Mouse (Mus musculus): ENCODE results near the gene Gpx8. TPM values are rescaled to one million over a fixed set of nuclear protein-coding genes. Genes with fewer than 3 reads are reported as not detected.

Gene Gpx8
- total and polyA plus RNA-seq, 2 experiments = 0.22 to 2.8 TPM

DNA sequence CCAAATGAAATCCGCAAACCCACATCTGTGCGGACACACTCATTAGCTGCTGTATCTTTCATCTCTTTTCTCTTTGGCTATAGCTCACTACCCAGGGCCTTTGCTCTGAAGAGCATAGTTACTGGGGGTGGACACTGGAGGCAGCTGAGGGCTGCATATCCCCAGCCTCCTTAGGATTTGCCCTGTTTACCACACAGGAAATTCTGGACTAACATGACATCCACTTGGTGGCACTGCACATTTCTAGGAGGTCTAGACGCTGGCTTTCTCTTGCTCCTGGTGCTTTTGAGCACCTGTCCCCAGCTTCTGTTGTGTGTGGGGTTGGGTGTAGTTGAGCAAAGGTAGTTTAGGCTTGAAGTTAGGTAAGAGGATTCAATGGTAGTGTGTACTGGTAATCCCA, 1.4 kb upstream of the Gpx8 start:
- Histone ChIP-seq H3K4me3 (ENCODE audit: insufficient read depth, low read depth, low read length) (no peak overlapping the region), H3K79me2 (ENCODE audit: control insufficient read depth, insufficient read depth, low read length) (no peaks in the 10 kb centered on the region), H3K9ac (ENCODE audit: low read depth, low read length) (no peak overlapping the region), H3K27ac (replicated peaks; ENCODE audit: insufficient read depth, low read depth, low read length) (no peak overlapping the region), H3K27me3 (ENCODE audit: control insufficient read depth, insufficient read depth, low read length) (no peaks in the 10 kb centered on the region), H3K4me1 (ENCODE audit: control insufficient read depth, insufficient read depth, low read length) (no peaks in the 10 kb centered on the region), H3K36me3 (ENCODE audit: control insufficient read depth, insufficient read depth, low read length) (no peaks in the 10 kb centered on the region)
- 76% methylated on average over 3 of the region's 3 CpGs for WGBS
- DNase-seq (ENCODE audit: extremely low read depth, low read depth, low spot score) = no peak
- no peak for TF ChIP-seq POLR2A (IDR thresholded peaks at IDR 0.05; ENCODE audit: extremely low read depth, insufficient read depth, low read length)
- TF ChIP-seq CTCF (IDR thresholded peaks at IDR 0.05; ENCODE audit: low read depth, low read length) = no peak

DNA sequence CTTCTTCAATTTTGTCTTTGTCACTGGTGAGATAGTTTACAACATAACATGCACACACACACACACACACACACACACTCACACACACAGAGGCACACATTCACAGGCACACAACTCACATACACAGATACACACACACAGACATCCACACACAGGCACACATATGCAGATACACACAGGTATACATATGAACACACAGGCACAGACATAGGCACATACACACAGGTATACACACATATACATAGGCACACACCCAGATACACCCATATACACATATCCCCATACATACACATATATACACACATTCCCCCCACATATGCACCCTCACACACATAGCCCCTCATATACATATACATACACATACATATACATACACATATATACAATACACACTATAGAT, 808 bp upstream of the Gpx8 start:
- Histone ChIP-seq H3K4me3 (ENCODE audit: insufficient read depth, low read depth, low read length) (no peak overlapping the region), H3K4me1 (ENCODE audit: control insufficient read depth, insufficient read depth, low read length) (no peaks in the 10 kb centered on the region), H3K27ac (replicated peaks; ENCODE audit: insufficient read depth, low read depth, low read length) (no peak overlapping the region), H3K36me3 (ENCODE audit: control insufficient read depth, insufficient read depth, low read length) (no peaks in the 10 kb centered on the region), H3K79me2 (ENCODE audit: control insufficient read depth, insufficient read depth, low read length) (no peaks in the 10 kb centered on the region), H3K27me3 (ENCODE audit: control insufficient read depth, insufficient read depth, low read length) (no peaks in the 10 kb centered on the region), H3K9ac (ENCODE audit: low read depth, low read length) (no peak overlapping the region)
- TF ChIP-seq POLR2A (IDR thresholded peaks at IDR 0.05; ENCODE audit: extremely low read depth, insufficient read depth, low read length) (no peak), CTCF (IDR thresholded peaks at IDR 0.05; ENCODE audit: low read depth, low read length) (no peak)
- DNase-seq (ENCODE audit: extremely low read depth, low read depth, low spot score) = no peak

DNA sequence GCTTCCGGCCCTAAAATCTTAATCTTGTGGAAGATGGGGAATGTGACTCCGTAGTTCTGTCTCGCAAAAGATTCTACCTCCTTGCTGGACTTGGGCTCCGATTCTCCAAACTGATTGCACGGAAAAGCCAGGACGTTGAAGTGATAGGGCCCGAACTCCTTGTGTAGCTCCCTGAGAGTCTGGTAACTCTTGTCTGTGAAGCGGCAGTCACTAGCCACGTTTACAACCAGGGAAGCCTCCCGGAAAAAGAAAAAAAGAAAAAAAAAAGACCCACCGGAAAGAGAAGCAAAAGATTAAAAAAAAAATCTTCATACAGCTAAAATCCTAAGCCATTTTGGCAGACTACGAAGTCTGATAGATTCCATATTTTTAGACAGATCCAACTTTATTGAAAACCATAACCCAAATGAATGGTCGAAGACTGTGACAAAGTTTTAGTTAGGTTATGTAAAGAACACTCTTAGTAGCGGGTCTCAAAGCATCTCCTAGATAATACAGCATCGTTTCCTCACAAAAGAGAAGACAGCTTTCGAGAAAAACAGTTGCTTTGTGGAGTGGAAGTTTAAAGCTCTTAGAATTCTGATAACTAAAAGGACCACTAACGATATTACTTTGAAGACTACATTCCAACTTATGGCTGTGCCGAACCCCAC, 626 bp downstream of the Gpx8 start:
- WGBS = 46% methylated on average over 18 of the region's 18 CpGs
- no peaks in the 10 kb centered on the region for H3K4me1 ChIP-seq (ENCODE audit: control insufficient read depth, insufficient read depth, low read length)
- peak overlapping the region; percentile 43 for H3K4me3 ChIP-seq (ENCODE audit: insufficient read depth, low read depth, low read length)
- no peaks in the 10 kb centered on the region for H3K27me3 ChIP-seq (ENCODE audit: control insufficient read depth, insufficient read depth, low read length)
- TF ChIP-seq POLR2A (IDR thresholded peaks at IDR 0.05; ENCODE audit: extremely low read depth, insufficient read depth, low read length) (no peak), CTCF (IDR thresholded peaks at IDR 0.05; ENCODE audit: low read depth, low read length) (no peak)
- no peaks in the 10 kb centered on the region for H3K36me3 ChIP-seq (ENCODE audit: control insufficient read depth, insufficient read depth, low read length)
- H3K27ac ChIP-seq (replicated peaks; ENCODE audit: insufficient read depth, low read depth, low read length) = no peak overlapping the region
- DNase-seq (ENCODE audit: extremely low read depth, low read depth, low spot score) = no peak
- H3K79me2 ChIP-seq (ENCODE audit: control insufficient read depth, insufficient read depth, low read length) = no peaks in the 10 kb centered on the region
- no peak overlapping the region for H3K9ac ChIP-seq (ENCODE audit: low read depth, low read length)

DNA sequence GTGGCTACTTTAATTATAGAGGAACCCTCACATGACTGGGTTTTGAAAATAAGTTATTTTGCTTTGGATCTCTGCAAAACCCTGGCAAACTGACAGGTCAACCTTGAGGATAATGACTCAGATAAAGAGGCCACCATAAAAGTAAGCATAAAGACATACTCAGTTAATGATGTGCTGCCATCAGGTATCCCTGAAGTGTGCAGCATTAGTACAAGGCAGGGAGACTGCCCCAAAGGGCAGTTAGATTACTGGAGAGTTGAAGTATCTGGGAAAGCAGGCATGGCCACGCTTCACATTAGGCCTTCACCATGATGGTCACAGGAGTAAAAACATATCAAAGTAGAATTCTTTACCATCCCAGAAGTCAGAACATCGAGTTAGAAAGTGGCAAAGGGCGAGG, 1.3 kb downstream of the Gpx8 start:
- no peaks in the 10 kb centered on the region for H3K27me3 ChIP-seq (ENCODE audit: control insufficient read depth, insufficient read depth, low read length)
- H3K36me3 ChIP-seq (ENCODE audit: control insufficient read depth, insufficient read depth, low read length) = no peaks in the 10 kb centered on the region
- no peak overlapping the region for H3K4me3 ChIP-seq (ENCODE audit: insufficient read depth, low read depth, low read length)
- H3K79me2 ChIP-seq (ENCODE audit: control insufficient read depth, insufficient read depth, low read length) = no peaks in the 10 kb centered on the region
- H3K27ac ChIP-seq (replicated peaks; ENCODE audit: insufficient read depth, low read depth, low read length) = no peak overlapping the region
- DNase-seq (ENCODE audit: extremely low read depth, low read depth, low spot score) = no peak
- H3K4me1 ChIP-seq (ENCODE audit: control insufficient read depth, insufficient read depth, low read length) = no peaks in the 10 kb centered on the region
- no peak overlapping the region for H3K9ac ChIP-seq (ENCODE audit: low read depth, low read length)
- 78% methylated on average over 3 of the region's 3 CpGs for WGBS
- no peak for TF ChIP-seq CTCF (IDR thresholded peaks at IDR 0.05; ENCODE audit: low read depth, low read length)
- no peak for TF ChIP-seq POLR2A (IDR thresholded peaks at IDR 0.05; ENCODE audit: extremely low read depth, insufficient read depth, low read length)

DNA sequence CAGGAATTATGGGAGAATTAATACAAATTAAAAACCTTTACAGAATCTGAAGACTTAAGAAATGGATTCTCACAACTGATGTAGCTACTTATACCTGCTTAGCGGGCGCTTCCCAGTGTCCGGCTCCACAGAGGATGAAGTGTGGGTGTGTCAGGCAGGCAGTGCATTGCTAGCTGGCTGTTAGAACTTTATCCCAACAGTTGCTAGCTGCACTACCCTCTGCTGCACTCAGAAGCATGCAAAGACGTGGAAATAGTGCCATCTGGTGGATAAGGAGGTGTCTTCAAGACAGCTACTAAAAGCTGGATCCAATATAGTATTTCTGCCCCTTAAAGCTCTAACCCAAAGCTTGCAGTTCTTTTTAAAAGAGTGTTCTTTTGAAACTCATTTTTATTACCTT, 10.4 kb downstream of the Gpx8 start:
- H3K79me2 ChIP-seq (ENCODE audit: control insufficient read depth, insufficient read depth, low read length) = no peaks in the 10 kb centered on the region
- H3K27ac ChIP-seq (replicated peaks; ENCODE audit: insufficient read depth, low read depth, low read length) = no peak overlapping the region
- peak; percentile 63 for TF ChIP-seq CTCF (IDR thresholded peaks at IDR 0.05; ENCODE audit: low read depth, low read length)
- no peak for TF ChIP-seq POLR2A (IDR thresholded peaks at IDR 0.05; ENCODE audit: extremely low read depth, insufficient read depth, low read length)
- peak; percentile 73 for DNase-seq (ENCODE audit: extremely low read depth, low read depth, low spot score)
- no peak overlapping the region for H3K9ac ChIP-seq (ENCODE audit: low read depth, low read length)
- H3K4me1 ChIP-seq (ENCODE audit: control insufficient read depth, insufficient read depth, low read length) = peaks cover 3% of the 10 kb centered on the region; the same call in 1 of the 2 replicates
- no peak overlapping the region for H3K4me3 ChIP-seq (ENCODE audit: insufficient read depth, low read depth, low read length)
- H3K36me3 ChIP-seq (ENCODE audit: control insufficient read depth, insufficient read depth, low read length) = no peaks in the 10 kb centered on the region
- WGBS = under 1% methylated on average over 4 of the region's 4 CpGs
- peaks cover 17% of the 10 kb centered on the region; the same call in 1 of the 2 replicates for H3K27me3 ChIP-seq (ENCODE audit: control insufficient read depth, insufficient read depth, low read length)

DNA sequence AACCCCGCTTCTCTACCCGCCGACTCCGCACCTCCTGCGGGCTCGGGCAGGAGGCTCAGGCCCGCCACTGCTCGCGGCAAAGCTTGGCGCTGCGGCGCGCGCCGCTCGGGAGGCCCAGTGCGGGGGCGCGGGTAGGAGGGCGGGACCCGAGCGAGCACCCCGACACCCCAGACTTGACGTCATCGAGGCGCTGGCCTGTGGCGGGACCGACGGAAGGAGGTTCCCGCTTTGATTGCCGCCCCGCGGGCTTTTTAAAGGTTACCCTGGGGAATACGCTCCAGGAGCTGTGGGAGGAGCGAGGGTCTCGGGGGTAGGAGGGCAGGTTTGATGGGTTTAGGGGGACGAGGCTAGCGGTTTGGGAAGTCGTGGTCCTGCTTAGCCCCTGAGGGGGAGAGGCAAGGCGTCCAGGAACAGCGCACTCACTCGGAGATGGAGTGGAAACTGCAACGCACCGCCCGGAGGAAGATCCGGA, 11.2 kb downstream of the Gpx8 start, which contains the start of gene Cdc20b:
Gene Cdc20b (plus strand): TSS at position 162 of the 472 bp plus-strand sequence.
- Histone ChIP-seq H3K27ac (replicated peaks; ENCODE audit: insufficient read depth, low read depth, low read length) (no peak within 1 kb of the TSS), H3K4me1 (ENCODE audit: control insufficient read depth, insufficient read depth, low read length) (peaks cover 3% of the 10 kb centered on the region; the same call in 1 of the 2 replicates), H3K27me3 (ENCODE audit: control insufficient read depth, insufficient read depth, low read length) (peaks cover 17% of the 10 kb centered on the region; the same call in 1 of the 2 replicates), H3K36me3 (ENCODE audit: control insufficient read depth, insufficient read depth, low read length) (no peaks in the 10 kb centered on the region), H3K9ac (ENCODE audit: low read depth, low read length) (no peak within 1 kb of the TSS), H3K79me2 (ENCODE audit: control insufficient read depth, insufficient read depth, low read length) (no peaks in the 10 kb centered on the region), H3K4me3 (ENCODE audit: insufficient read depth, low read depth, low read length) (peak within 1 kb of the TSS; percentile 32; the same call in 1 of the 2 replicates)
- TF ChIP-seq POLR2A (IDR thresholded peaks at IDR 0.05; ENCODE audit: extremely low read depth, insufficient read depth, low read length) (no peak), CTCF (IDR thresholded peaks at IDR 0.05; ENCODE audit: low read depth, low read length) (no peak)
- no peak for DNase-seq (ENCODE audit: extremely low read depth, low read depth, low spot score)
- WGBS = 1% methylated on average over 46 of the region's 46 CpGs

All from liver, adult 2 months (tissue).